Mouse (Mus musculus) testis, postnatal 14 days (tissue): ENCODE data around the gene Cul3.

Experiments used
- DNase-seq: peaks from one replicate; pipeline ENCODE4 v3.0.0; 2021; ENCODE audit warnings: low spot score

The Cul3 gene

DNA sequence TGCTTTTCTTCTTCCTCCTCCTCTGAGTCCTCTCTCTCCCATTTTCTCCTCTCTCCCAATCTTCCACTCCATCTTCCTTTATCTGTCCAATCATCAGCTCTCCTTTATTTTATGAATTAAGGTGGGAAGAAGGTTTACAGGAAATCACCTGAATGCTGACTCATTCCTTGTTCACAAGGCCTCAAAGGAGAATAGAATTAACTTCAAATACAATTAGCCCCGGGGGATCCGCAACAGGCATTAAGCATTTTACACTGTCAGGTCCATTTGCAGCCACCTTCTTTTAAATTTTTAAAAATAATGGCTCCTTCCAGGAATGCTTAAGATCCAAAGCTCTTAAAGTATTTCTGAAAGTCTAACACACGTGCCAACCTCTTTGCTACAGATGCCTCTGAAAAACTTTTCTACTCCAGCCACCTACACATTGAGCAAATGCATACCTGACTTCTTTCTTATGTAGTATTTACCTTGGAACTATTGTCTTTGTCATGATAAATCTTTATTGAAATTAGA is 24.7 kb downstream of the Cul3 start:
- no peak for DNase-seq

DNA sequence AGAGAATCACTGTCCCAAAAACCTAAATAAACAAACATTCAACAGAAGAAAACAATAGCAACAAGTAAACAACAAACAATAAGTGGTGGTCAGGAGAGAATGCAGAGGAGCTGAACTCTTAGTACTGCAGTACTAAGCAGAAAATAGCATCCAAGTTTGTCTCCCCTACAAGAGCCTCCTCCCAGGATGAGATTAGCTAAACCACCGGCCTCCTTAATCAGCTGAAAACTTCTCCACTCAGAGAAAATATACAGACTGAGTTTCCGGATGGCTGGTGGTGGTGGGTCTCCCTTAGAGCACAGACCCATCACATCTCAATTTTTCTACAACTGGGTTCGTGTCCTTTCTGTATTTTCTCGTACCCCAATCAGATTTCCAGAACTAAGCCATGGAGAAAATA is 47.0 kb downstream of the Cul3 start:
- no peak for DNase-seq

DNA sequence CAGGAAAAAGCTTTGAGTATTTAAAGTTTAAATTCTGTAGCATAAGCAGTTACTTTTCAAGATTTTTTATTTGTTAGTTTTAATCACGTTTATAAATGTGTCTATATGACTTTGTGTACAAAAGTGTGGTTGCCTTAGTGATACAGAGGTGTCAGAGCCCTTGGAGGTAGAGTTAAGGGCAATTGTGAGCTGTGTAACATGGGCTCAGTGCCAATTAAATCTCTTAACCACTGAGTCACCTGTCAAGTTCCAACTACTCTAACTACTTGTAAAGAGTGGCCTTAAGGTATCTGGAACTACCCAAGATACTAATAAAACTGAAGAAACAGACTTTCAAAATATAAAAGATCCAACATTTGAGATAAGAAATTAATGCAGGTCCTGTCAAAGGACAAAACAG is 61.5 kb downstream of the Cul3 start:
- DNase-seq, result no peak

DNA sequence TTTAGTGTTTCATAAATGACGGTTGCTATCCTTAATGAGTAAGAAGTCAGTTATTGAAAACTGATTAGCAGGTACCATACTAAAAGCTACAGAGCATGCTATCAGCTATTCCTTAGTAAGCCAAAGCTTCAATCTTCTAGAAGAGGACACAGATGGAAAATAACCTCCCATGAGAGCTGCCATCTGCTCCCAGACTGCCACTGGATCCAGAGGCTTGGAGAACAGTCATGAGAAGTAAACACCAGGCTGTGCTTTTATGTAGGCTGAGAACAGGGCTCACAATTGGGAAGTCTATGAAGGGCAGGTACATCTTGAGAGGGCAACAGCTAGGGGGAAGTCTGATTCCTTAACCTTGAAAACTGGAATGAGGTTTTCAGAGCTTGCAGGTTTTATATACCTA is 79.8 kb downstream of the Cul3 start:
- no peak for DNase-seq

DNA sequence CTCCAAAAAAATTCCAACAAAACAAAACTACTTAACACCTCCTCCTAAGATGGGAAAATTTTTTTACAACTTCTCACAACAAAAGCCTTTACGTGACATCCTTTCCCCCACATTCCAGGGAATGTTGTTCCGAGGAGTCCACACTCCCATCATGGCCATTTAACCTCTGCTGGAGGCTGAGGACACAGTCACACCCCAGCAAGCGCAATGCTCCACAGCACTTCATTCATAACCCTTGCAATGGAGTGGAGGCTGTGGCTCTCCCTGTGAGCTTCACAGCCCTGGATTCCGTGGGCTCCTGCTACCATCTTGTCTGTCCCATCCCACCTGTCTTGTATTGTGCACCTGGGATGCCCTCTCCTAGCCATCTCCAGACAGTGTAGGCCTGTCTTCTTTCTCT is 81.6 kb downstream of the Cul3 start:
- DNase-seq, result no peak

DNA sequence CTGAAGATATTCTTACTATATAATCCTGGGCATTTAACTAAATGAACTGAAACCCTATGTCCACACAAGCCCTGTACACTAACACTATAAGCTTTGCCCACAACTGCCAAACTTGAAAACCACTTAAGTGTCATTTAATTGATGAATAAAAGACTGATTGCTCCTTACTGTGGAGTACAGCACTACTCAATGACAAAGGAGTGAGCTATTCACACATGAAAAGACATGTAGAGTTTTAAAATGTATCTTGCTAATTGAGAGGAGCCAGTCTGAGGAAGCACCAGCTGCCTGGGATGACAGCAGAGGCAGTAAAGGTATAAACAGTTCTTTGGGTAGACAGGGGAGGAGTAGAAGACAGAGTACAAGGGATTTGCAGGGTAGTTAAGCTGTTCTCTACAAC is 87.0 kb downstream of the Cul3 start:
- no peak for DNase-seq

DNA sequence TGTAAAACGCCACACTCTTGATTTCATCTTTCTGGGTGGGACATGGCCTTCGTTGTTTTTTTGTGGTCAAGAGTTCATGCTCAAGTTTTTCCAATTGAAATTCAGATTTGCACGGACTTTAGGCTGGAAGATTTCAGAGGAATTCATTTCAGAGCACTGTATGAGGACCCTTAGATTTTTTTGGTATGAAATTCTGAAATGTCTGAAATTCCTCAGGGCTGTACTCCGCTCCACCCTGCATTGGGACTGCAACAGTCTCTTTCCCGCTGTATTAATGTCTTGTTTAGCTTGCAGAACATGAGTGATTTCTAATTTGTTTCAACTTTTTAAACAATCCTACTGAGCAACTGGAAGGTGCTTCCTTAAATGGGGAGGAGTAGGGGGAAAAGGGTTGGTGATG is 90.0 kb downstream of the Cul3 start:
- no peak for DNase-seq

DNA sequence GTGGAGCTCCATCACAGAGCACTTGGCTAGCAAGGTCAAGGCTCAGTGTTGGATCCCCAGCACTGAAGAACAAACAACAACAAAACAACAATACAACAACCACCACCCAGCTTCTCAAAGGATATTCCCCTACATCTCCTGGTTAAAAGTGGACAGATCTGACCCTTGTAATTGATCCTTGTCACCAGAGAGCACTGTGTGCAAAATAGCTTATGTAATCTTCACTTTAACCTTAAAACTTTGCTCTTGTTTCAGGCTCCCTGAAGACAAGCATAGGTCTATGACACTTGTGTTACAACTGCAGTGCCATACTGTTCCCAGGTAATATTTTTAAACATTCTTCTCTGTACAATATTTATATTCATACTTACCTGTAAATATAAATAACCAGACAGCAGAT is 93.1 kb downstream of the Cul3 start:
- no peak for DNase-seq

DNA sequence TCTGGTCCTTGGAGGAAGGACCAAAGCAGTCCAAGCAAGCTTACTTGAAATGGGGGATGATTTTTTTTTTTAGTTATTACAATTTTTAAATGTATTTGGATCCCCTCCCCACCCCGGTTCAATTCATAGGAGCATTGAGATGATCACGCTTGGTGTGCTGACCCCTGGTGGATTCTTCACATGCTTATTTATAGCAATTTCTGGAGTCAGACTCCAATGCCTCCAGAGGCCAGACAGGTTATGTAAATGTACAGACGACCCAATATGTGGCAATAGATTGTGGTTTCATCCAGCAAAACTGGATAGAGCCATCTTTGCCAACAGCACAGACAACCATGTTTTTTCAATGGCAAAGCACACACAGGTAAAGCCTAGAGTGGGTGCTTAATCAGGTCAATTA is 96.2 kb downstream of the Cul3 start:
- DNase-seq, result no peak

DNA sequence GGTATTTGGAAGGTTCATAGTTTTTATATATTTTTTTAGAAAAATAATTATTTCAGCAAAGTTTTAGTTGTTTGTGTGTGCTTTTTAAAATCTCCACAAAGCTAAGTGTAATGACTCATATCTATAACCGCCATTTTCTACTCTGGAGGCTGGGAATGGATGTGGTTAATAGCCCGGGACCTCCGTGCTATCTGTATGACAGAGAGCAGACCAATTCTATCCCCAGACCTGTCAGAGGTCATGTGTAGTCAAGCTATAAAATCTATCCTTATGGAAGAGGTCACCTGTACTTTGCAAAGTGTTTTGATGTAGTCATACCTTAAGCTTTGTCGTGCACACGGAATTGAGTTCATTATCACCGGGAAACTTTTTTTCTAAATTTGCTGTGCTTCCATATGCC is 98.7 kb downstream of the Cul3 start:
- no peak for DNase-seq

DNA sequence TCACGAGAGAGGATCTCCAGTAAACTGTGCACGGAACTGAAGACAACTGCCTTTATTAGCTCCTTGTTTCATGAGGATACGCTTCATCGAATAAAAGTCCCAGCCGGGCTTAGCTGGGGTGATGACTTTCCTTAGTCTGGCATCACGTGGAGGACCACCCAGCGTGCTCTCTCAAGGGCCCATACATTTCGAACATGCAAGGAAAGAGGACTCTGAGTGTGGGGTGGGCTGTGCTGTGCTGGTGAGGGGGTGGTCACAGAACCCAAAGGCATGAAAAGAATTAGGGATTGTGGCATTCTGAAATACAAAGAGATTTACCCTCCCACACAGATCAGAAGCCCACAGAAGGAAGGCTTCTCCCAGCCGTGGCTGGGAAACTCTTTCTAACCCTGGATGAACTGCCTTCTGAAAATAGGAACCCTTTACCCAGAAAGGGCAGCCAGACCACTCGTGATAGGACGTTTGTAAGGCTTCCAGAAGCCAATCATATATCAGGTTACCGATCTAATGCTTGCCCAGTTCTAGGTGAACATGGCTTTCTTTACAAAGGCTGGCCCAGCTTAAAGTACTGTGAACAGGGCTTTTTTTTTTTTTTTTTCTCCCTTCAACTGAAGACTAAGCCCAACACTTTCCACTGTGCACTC is 100.1 kb downstream of the Cul3 start:
- no peak for DNase-seq

DNA sequence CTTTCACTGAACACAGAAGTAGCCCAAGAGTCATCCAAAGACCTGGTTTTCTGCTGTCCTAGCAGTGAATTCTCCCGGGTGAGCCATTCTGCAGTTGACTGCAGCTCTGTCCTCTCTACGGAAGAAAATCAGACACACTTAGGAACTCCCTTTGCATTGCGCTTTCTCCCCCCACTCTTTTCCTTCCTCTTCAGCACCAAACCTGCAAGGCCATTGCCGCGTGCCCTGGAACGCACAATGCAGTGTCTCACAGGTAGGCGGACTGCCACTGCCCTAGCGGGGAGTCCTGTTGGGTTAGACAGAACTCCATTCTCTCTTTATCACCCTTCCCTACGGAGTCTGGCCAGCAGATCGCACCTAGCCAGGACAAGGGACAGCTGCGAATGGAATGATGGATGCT is 100.8 kb downstream of the Cul3 start:
- DNase-seq, result no peak

DNA sequence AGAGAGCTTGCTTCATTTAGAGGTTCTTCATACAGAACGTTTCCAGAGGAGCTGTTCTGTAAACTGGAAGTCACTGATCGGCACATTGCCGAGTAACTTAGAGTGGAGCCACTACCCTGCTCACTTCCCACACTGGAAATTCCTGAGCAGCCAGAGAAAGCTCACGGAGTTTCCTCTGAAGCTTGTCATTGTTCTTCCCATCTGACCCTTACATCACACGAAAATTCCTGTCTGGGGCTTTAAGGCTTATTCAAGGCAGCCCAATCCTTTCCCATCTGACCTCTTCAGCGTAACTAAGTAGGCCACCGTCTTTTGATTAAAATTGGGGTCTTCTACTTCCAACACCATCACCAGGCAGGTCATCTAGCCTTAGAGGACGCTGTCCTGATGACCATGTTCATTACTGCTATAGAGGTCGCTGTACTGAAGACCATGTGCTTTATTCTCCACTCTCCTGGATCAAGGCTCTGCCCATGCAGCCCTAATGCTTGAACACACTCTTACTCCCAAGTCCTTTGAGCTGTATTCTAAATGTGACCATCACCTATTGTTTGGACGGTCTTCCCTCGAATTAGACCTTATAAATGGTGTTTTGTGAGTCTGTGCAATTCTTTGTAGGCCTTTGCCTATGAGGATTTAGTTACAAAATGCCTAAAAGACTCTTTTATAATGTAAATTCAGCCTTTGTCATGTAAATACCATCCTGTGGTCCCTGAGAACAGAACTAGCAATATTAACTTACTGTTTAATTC is 103.2 kb downstream of the Cul3 start:
- no peak for DNase-seq

DNA sequence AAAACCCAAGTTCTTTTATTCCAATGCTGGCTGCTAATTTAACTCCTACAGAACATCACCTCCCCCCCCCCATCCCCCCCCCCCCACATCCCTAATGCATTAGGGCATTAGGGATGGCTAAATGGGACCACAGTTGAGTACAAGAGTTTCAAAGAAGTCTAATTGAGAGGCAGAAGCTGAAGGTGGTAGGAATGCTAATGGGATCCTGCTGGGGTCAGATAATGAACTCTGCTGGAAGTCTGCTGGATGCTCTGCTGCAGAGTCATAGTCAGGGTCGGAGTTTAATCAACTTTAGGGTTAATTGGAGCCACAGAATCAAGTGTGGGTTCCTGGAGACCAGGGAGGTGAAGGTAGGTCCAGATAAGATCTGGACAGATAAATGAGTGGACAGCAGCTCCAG is 104.2 kb downstream of the Cul3 start:
- no peak for DNase-seq

DNA sequence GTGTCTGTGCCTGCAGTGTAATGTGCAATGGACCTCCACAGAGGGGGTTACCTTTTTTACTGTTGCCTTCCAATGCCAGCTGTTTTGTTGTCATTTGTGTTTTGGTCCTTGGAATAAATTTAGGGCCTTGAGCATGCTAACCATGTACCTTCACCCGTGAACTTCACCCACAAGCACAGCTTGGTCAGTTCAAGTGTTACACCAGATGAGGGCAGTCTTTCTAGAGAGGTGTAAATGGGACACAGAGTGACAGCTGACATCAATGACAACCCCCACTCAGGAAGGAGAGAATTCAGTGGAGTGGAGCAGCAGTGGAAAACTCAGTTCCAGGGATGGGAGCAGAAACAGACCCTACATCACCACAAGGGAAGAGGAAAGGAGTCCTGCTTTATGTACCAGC is 109.7 kb downstream of the Cul3 start:
- DNase-seq, result no peak

DNA sequence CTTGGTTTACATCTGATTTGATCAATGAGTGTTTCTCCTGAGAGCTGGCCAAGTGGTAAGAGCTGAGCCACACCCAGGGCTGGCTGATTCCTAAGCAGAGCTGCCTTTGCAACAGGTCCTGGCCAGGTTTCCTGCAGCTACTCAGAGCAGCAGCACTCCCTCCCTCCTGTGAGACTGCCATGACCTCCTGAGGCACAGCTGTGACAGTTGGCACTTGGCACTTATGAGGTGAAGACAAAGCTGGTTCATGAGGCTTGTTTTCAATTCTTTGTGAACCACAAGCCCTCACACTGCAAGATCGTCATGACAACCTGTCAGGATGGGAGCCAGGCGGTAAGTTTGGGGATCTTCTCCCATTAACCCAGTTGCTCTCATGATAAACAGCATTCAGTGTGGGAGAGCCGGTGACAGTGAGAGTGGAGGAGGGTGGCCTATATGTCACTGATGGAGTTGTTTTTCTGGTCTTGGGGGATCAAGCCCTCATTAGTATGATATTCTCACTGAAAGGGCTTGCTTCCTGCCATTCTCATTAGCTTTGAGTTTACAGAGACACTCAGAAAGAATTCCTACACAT is 115.4 kb downstream of the Cul3 start:
- DNase-seq, result no peak

DNA sequence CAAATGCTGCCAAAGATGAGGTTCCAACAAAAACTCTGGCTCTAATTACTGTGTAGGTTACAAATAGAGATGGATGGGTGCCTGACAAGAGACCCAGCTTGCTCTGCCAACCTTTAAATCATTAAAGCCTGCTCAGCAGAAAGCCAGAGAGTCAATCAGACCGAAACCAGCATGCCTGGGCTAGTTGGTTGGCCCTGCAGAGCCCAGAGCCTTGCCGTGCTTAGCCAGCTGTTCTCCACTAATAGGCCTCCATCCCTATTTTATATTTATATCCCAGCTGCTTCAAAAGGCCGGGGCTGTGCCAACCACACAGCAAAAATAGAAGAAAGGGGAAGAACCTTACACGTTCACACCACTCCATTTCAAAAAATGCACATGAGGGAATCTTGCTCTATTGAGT is 119.1 kb downstream of the Cul3 start:
- no peak for DNase-seq

DNA sequence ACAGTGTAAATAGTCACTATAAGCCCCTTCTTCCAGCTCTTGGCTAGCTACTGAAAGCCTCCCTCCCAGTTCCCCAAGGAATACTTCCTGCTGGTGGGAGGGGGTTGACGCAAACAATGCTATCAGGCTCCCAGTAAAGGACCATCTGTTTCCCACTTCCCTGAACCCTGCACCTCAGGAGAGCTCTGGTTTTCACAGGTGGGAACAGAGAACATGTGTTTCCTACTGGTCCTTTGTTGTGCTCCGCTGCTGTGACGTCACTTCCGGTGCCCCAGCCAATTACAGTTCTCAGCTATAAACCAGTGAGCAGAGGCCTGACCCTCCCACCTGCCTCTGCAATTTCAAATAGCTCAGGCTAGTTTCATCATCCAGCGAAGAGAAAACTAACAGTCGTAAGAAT is 122.0 kb downstream of the Cul3 start, which contains the start of gene Fam124b:
Gene Fam124b, minus strand, starts transcription at position 206 of the 400 bp plus-strand sequence.
- DNase-seq, result peak; percentile 38
